Mouse (Mus musculus): ENCODE measurements around the gene Tll2.

Tll2 gene

DNA sequence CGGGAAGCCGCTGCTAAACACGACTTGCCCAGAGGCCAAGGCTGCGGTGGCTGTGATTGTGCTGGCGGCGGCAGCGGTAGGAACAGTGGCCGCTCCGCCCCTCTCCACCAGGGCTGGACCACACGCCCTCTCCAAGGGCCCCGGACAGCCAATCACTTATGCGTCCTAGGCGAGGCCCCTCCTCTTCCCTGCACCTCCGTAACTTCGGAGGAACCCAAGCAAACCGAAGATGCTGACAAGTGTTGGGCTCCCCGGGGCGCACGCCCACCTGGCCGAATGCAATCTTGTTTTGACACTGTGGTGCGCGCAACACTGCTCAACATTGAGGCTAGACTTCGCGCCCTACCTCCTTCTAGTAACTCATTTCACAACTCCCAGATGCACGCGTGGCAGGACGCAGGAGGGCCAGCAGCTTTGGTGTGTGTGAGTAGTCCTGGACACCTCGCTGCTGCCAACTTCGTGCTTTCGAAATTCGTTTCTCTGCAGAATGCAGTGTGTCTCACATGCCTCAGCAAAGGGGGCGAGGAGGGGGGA lies at the start of gene Tll2:
Tll2 (minus strand) TSS at position 25 of the 534 bp plus-strand sequence.
- DNase-seq (ENCODE audit: low read depth, low spot score): no peak

DNA sequence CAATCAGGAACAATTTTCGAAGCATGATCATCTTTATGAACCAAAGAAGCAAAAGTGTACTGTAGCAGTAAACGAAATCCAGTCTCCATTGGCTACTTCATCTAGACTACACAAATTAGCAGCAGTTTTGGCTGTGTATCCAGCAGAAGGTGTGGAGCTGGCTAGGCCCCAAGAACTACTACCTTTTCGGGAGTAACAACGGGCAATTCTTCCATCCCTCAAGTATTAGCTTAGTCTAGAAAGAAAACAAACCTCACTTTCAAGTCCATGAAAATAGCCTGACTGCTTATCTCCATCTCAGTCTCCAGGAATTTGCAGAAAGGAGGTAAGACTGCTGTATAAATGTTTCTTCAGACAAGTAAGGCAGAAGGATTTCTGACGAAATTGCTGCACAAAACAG lies 47.9 kb upstream of the Tll2 start:
- no peak for DNase-seq (ENCODE audit: low read depth, low spot score)

DNA sequence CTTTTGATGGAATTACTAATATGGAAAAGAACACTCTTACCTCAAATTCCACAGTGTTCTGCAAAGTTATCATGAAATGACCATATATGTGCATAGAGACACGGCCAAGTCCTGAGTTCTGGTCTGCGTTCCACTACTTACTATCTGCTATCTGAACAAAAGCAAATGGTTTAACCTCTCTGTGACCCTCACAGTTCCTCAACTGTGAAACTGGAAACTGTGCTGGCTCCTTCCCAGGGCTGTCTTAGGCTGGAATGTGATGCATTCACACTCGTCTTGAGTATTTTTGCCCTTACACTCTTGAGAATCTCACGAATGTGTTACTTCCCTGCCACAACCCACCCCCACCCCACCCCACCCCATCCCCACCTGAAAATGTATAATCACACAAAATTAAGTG lies 42.3 kb upstream of the Tll2 start:
- DNase-seq (ENCODE audit: low read depth, low spot score): no peak

DNA sequence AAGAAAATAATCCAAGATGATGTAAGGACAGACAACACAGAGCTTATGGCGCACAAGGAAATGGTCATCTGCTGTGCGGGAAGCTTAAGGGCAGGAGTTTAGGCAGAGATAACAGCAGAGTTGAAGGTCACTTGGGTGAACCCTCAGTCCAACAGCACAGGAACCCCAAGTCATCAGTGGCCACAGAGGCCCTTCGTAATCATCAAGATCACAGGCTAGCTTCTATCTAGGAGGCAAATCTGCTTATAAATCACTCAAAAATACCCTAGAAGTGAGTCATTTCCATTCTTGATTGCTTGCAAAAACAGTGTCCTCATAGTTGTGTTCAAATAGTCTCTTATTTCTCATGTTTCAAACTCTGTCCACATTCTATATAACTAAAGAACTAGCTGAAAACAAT lies 41.6 kb upstream of the Tll2 start:
- no peak for DNase-seq (ENCODE audit: low read depth, low spot score)

DNA sequence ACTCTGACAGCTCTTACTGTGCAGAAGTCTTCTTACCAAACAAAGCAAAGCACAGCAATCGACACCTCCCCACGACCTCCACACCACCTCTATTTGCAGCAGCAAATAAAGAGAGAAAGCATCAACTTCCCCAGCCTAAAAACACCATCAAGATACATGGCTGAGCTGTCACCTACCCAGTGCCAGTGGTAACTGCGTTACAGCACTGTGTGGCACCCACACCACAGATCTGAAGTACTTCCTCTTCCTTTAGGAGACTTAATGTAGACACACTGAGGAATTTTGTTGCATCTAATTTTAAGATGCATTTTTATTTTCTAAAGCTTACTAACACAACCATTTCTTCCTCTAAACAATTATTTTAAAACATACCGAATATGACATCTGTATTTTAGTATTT lies 39.6 kb upstream of the Tll2 start:
- DNase-seq (ENCODE audit: low read depth, low spot score): no peak

DNA sequence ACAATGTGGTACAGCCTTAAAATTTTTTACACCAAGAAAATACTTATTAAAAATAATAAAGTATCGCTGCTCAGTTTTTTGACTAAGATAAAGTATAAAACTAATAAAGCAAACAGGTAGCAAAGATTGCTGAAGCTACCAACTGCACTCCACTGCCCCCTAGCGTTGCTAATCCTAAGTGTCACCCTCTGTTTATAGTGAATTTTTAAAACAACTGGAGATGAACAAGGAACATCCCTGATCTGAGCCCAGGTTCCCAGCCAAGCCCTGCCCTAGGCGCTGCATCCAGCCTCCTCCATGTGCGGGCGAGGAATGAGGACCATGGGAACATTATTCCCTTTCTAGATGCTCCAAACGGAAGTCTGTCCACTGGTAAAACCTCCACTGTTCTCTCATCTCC lies 37.9 kb upstream of the Tll2 start:
- peak; percentile 30 for DNase-seq (ENCODE audit: low read depth, low spot score)

DNA sequence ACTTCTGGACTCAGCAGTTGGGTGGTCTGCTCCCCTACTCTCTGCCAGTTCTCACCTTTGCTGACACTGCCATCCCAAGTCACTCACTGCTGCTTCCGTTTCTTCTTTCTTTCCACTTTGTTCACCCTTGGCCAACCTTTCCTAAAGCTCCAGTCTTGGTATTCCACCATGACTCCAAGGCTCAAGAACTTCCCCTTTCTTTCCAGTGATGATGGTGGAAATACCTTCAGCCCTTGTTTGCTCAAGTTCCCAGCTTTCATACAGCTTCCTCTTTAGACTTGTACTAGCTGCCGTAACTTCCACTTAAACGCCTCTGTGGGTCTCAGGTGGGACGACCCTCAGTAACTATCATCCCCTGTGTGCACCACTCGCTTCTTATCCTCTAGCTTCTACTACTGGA lies 35.4 kb upstream of the Tll2 start:
- DNase-seq (ENCODE audit: low read depth, low spot score): no peak

DNA sequence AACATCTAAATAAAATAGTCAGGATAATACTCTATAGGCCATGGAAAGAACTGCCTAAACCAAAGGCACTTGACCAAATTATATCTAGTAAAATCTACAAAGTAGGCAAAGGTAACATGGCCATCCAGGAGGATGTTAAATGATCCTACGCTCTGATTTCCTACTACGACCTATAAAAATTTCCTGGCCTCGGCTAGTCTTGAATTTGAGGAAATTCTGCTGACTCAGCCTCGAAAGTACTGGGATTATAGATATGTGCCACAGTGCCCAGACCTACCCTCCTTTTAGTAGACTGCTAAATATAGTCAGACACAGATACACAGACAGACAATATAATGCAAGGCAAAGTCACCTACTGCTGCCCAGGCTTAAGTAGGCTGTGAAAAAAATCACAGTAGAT lies 27.1 kb upstream of the Tll2 start:
- no peak for DNase-seq (ENCODE audit: low read depth, low spot score)

DNA sequence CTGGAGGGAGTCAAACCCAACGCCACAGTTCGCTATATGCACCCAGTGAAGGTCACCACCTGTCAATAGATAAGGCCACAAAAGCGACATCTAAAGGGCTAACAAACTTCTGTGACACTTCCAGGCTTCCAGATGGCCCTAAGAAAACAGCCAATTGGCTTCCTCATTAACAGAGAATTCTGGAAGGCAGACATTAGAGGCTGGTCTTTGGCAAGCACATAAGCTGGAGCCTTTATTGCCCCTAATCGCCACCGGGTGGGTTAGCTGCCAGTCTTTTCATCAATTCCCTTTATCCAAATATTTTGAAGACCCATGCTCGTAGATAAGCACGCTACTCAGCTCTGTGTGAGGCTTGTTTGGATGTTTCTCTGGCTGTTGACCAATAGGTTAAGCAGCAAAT lies 1.7 kb upstream of the Tll2 start:
- DNase-seq (ENCODE audit: low read depth, low spot score): no peak

DNA sequence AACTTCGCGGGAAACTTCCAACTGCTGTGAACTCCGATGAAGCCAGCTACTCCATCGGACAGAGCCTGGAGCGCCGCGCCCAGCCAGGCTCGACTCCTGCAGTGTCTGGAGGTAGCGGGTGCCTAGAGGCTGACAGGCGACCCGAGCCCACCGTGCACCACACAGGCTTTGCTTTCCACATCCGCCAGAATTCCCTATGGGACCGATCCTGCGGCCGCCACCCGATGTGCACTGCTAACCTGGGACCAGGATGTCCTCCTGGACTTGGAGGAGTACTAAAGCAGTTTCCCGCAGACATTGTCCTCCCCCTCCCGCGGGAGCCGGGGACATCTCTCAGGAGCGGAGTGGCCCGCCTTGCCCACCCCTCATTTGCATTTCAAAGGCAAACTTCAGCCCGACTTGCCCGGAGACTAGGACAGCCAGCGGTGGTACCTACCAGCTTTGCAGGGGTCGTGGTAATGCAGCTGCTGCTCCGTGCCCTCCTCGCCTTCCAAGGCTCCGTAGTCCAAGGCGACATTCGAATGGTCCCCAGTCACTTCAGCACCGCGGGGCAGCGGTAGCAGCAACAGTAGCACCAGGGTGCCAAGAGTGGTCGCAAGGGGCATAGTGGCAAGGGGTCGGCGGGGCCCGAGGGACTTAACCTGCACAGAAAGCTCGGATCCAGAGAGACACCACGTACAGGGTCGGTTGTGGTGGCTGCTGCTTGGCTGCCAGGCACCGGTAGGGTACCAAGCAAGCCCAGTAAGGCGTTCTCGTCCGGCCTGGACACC lies 409 bp downstream of the Tll2 start:
- no peak for DNase-seq (ENCODE audit: low read depth, low spot score)

DNA sequence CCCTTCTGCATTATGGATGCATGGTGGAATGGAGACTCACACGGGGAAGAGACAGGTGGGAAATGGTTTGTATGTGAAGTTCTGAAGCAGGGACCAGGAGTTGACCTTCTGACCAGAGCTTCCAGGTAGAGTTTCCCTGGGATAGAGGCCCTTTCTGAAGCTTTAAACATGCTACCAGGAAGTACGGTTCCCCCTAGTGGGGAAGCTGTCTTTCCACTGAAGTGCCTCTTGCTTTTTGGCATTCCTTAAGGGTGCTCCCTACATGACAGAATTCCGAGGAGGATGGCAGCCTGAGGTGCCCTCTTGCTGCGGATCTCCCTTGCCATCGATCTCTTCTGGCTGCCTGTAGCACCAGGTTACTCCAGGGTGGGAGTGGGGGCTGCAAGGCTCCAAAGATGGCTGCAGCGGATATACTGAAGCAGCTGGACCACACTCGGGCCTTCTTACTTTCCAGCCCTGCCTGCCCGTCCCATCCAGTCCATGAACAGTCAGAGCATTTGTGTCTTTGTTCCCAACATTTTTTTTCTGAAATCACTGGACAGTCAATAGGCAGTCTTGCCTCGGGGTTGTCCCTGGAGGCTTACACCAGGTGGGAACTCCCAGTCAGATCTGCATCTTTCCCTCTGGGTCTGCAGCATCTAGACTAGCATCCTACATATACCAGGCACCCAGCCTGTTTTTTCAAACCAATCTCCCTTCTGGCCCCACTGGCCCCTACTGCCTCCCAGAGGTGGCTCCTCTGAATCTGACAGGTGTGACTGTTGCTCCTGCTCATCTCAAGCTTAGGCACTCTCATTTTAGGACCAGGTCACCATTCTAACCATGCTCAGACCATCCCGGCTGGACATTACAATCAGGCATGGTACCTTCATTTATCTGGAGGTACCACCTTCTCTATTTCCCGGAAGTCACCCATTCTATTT lies 2.2 kb downstream of the Tll2 start:
- DNase-seq (ENCODE audit: low read depth, low spot score): no peak

DNA sequence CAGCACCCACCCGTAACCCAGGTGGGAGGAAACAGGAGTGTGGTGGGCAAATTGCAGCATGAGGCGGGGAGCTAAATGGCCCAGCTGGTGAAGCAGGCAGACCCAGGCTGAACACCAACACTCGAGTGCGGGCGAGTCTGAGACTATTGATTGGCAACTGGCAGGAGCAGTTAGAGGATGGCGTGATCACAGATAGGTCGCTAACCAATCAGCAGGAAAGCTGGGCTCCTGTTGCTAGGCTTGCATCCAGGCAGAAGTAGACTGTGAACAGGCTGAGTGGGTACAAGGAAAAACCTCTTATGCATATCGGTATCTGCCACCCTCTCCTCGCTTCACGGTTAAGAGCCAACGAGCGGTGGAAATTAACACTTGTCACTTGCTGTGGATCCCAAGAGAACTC lies 9.0 kb downstream of the Tll2 start:
- no peak for DNase-seq (ENCODE audit: low read depth, low spot score)

DNA sequence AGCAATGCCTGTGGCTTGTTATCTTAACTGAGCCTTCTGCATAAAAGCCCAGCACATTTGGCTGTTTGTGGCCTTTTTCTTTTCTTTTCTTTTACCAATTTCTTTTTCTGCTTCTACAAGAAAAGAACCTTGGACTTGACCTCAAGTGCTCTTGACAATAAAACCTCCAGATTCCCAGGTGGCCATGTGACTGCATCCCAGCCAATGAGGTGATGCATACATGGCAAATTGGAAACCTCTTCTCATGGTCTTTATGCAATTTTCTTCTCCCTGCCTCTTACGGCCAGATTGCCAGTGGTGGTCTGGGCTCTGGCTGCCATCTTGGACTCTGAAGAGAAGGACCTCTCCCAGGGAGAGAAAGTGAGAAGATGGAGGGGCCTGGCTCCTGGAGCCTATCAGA lies 13.3 kb downstream of the Tll2 start:
- DNase-seq (ENCODE audit: low read depth, low spot score): no peak

DNA sequence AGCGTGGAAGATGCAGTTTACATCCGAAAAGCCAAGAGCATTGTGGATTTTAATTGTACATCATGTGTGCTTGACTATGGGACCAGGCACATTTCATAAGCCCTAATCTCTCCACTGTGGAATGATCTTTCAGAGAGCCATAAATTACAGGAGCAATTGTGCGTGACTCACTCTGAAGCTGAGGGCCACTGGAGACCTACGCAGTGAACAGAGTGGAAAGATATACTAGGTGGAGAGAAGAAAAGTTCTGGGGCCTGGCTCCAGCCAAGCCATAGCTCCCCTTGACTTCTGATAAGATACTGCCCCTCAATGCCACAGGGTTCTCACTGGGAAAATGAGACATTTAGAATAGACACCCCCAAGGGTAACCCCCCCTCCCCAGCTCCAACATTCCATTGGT lies 13.7 kb downstream of the Tll2 start:
- DNase-seq (ENCODE audit: low read depth, low spot score): no peak

DNA sequence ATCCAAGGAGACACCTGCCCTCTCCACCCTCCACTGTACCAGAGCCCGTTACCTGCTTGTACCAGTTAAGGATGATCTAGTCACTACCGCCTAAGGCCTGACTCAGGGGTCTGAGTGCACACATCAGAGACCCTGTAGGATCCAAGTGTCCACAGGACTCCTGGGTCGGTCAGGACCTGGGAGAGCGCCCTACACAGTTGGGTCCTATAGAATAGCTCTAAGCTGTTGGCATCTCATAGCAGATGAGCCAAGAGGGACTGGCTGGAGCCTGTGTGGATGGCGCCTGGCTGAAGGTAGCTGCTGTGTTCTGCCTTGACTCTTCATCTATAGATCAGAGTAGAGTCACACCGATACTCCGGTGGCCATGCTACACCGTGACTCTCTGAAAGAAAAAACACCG lies 14.9 kb downstream of the Tll2 start:
- no peak for DNase-seq (ENCODE audit: low read depth, low spot score)

DNA sequence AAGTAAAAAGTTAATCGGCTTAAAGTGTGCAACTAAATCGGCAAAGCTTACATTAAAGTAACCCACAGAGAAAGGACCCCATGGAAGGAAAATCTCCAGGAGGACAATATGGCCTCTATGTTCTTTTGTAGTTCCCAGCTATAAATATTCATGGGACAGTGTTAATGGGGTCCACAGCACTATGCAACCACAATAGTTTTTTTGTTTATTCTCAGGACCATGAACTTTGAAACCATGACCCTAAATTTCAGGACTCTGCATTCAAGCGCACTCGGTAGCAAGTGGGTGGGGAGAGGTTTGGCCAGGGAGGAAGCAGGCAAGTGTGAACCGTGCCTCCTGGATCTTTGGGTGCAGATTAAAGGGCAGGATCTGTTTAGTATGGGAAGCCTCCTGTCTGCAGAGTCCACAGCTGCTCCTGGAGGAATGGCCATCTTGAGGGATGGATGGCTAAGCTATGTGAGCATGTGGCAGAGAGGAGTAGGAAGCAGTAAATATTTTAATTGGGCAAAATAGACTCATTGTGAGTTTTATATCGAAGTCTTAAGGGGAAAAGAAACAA lies 15.7 kb downstream of the Tll2 start:
- no peak for DNase-seq (ENCODE audit: low read depth, low spot score)

DNA sequence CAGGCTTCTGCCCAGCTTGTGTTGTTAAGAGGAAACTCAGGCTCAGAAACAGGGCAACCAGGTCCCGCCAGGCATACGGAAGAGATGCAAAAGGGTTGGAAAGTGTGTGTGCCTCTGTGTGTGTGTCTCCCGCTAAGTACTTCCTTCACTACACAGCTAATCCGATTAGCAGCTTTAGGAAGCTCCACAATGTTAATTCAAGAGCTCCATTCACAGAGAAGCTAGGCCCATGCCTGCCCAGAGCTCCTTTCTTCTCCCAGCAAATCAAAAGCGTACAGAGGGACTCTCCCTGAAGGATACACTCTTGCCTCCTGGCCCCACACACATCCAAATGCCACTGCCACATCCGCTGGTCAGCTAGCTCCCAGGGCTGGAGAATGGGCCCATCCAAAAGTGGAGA lies 29.3 kb downstream of the Tll2 start:
- no peak for DNase-seq (ENCODE audit: low read depth, low spot score)

DNA sequence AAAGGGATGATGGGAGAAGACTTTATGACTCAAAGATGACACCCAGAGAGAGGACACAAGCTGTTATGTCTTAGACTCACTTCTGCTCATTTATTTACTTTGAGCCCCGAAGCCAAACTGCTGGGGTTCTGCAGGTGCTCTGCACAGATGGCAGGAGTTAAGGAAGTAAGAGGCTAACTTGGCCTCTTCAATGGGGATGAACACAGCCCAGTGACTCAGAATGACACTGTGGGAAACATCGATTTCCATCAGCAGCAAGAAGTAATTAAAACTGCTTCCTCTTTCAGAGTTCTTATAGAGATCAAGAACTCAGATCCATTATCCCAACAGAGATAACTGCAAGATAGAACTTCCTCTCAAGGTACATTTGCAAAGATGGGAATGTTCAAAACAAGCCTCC lies 29.8 kb downstream of the Tll2 start:
- no peak for DNase-seq (ENCODE audit: low read depth, low spot score)

DNA sequence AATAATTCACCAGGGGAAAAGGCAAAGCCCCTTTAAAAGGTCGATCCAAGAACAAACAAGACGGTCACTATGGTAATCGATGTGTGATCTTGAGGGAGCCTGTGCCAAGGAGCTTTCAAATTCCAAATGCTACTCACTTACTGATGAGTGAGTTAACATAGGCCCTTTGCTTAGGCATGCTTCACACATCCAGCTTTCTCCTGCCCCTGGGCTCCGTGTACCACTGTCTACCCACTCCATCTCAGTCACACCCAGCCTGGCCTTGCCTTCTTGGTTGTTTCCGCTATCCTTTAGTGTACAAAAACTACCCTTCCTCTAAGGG lies 40.8 kb downstream of the Tll2 start:
- no peak for DNase-seq (ENCODE audit: low read depth, low spot score)

DNA sequence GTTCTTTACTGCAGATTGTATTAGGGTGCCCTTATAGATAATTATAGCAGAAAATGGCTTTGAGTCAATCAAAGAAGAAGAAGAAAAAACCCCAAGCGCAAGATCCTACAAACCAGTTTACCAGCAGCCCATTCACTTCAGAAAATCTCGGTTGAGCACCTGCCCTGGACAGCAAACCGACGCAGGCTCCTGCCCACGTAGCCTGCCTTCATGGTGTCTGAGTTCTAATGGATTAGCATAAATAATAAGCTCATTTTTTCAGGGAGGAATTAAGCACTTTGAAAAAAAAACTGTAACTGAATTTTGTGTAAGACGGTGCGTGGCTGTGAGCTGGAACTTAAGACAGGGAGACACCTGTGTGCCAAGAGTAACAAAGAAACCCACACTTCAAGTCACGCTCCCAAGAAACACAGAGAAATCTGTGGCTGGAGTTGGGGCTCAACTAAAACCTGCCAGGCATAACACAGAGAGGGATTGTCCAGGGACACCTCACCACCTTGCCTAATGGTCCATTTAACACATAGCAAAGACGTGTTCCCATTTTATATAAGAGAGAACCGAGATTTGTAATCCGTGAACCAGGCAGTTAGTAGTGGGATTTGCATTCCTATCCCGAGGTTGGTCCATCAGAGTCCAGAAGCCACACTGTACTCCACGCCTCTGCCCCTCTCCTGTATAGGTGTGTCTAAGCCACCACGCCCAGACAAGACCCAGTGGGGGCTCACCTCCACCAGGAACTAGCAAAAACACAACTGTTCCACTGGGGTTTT lies 41.3 kb downstream of the Tll2 start:
- no peak for DNase-seq (ENCODE audit: low read depth, low spot score)

DNA sequence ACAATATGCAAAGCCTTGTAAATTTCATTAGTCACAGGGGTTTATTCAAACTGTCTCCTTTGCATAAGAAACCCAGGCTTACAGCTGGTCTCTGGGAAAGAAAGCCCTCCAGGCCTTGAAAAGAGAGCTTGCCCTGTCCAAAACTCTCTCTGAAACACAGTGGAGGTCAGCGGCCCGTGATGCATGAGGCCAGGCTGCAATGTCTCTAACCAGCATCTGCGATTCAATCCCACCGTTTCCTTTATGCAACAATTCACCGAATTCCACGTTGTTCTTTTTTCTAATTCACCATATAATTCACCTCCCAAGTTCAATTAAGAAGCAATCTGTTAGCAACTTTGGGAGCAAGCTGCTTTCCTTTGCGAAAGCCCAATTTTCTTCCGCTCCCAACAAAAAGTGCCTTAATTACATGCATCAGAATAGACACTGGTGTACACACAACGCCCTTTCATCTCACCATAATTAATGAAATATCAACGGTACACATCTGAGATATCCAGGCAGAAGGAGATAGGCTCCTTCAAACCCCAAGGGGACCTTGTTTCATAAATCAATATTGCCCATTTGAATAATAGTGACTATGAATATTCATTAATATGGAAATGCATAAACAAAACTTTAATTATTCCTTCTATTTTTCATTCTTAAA lies 42.1 kb downstream of the Tll2 start:
- no peak for DNase-seq (ENCODE audit: low read depth, low spot score)
